Mouse (Mus musculus): ENCODE results near the gene Arhgef5. TPM values are rescaled to one million over a fixed set of nuclear protein-coding genes. Genes with fewer than 3 reads are reported as not detected.

Gene Arhgef5
- polyA plus RNA-seq, 2 experiments: 1.3 to 2.3 TPM

DNA sequence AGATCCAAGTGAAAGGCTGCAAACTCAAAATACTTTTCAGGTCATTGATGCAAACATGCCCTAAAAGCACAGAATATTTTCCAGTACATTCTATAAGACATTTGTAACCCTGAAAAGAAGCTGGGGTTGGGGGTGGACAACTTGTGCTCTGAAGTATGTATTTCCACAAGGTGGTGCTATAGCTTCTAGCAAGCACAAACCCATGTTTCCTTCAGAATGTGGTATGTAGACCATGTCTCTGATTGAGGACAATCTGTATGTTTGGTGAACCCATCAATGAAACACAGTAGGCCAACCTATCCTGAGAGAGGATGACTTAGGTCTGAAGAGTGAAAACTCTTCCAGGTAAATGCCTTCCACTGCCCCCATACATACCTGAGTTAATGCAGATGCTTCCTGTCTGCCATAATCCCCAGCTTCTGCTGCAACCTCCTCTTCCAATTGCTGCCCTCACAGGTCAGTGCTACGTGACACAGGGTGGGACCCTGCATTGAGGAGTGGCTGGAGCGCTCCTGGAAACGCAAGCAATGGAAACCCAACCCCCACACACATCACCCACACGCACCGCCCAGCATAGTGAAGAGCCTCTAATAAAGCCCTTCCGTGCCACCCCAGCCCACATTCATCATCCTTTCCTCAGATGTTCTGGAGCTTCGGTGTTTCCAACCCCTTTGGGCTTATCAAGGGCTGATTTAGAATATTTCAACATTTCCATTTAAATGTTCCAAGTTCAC is 11.0 kb upstream of the Arhgef5 start:
- H3K27me3 ChIP-seq (ENCODE audit: control insufficient read depth, insufficient read depth, low read length): no peaks in the 10 kb centered on the region
- H3K4me1 ChIP-seq (replicated peaks; ENCODE audit: control insufficient read depth in 2 of 2, insufficient read depth in 2 of 2, low read length in 1 of 2): no peaks in the 10 kb centered on the region
- no peaks in the 10 kb centered on the region for H3K9me3 ChIP-seq (ENCODE audit: control insufficient read depth, low read length)
- no peaks in the 10 kb centered on the region for H3K36me3 ChIP-seq (replicated peaks; ENCODE audit: control insufficient read depth, insufficient read depth, low read depth)
- H3K27ac ChIP-seq: no peak overlapping the region
- DNase-seq (ENCODE audit: low read depth in 3 of 3, low spot score in 3 of 3) (no peak), ATAC-seq (ENCODE audit: insufficient read depth) (no peak)
- no peak overlapping the region for H3K4me2 ChIP-seq (ENCODE audit: low read depth)
- no peak for TF ChIP-seq EP300 (IDR thresholded peaks at IDR 0.05; ENCODE audit: low read depth)
- TF ChIP-seq CTCF (IDR thresholded peaks at IDR 0.05; ENCODE audit: low read depth): peak; percentile 41; the same call in 1 of the 2 replicates
- no peak overlapping the region for H3K4me3 ChIP-seq (ENCODE audit: insufficient read depth in 1 of 2, low read depth in 2 of 2, low read length in 2 of 2)
- 50% methylated on average over 7 of the region's 7 CpGs for WGBS (ENCODE audit: insufficient replicate concordance)
- no peak overlapping the region for H3K9ac ChIP-seq (replicated peaks)

DNA sequence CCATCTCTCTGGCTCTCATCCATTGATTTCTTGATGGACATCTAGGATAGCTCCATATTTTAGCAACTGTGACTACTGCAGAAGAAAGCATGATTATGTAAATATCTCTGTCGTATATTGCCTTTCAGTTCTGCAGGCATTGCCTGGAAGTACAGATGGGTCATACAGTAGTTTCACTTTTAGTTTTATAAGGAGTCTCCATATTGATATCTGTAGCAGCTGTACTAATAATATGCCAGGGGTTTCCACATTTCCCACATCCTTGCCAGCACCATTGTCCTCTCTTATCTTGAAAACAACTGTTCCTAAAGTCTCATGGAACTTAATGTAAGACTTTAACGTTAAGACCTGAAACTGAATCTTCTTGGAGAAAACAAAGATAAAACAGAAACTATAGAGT is 4.6 kb upstream of the Arhgef5 start:
- Histone ChIP-seq H3K4me1 (replicated peaks; ENCODE audit: control insufficient read depth in 2 of 2, insufficient read depth in 2 of 2, low read length in 1 of 2) (no peaks in the 10 kb centered on the region), H3K9me3 (ENCODE audit: control insufficient read depth, low read length) (no peaks in the 10 kb centered on the region), H3K4me3 (ENCODE audit: insufficient read depth in 1 of 2, low read depth in 2 of 2, low read length in 2 of 2) (no peak overlapping the region), H3K4me2 (ENCODE audit: low read depth) (no peak overlapping the region), H3K9ac (replicated peaks) (no peak overlapping the region), H3K27me3 (ENCODE audit: control insufficient read depth, insufficient read depth, low read length) (peaks cover 4% of the 10 kb centered on the region), H3K36me3 (replicated peaks; ENCODE audit: control insufficient read depth, insufficient read depth, low read depth) (no peaks in the 10 kb centered on the region), H3K27ac (no peak overlapping the region)
- no peak for ATAC-seq (ENCODE audit: insufficient read depth)
- 34% methylated on average over 2 of the region's 2 CpGs for WGBS (ENCODE audit: insufficient replicate concordance)
- no peak for TF ChIP-seq EP300 (IDR thresholded peaks at IDR 0.05; ENCODE audit: low read depth)
- TF ChIP-seq CTCF (IDR thresholded peaks at IDR 0.05; ENCODE audit: low read depth): no peak
- DNase-seq (ENCODE audit: low read depth in 3 of 3, low spot score in 3 of 3): no peak

DNA sequence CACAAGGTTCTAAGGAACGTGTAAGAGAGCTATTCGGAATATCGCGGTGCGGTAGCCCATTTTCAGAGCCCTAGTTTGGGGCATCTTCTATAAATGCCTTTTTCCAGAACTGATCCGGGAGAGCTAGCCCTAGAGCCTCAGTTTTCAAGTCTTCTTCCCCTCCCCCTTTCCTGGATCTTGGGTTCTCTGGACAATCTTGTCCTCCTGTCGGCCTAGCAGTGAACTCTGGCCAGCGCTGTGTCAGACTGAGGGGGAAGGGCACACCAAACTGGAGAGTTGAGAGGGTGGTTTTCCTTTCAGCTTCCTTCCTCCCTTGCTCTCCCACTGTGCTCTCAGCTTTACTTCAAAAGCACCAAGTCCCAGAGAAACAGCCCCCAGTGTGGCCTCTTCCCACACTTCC is 974 bp downstream of the Arhgef5 start:
- Histone ChIP-seq H3K4me3 (ENCODE audit: insufficient read depth in 1 of 2, low read depth in 2 of 2, low read length in 2 of 2) (peak overlapping the region; percentile 52 to 59), H3K27ac (no peak overlapping the region), H3K27me3 (ENCODE audit: control insufficient read depth, insufficient read depth, low read length) (peaks cover 5% of the 10 kb centered on the region), H3K4me1 (replicated peaks; ENCODE audit: control insufficient read depth in 2 of 2, insufficient read depth in 2 of 2, low read length in 1 of 2) (peaks cover 0 to 9% of the 10 kb centered on the region in 2 experiments; a peak in 2 of 4 replicates), H3K36me3 (replicated peaks; ENCODE audit: control insufficient read depth, insufficient read depth, low read depth) (no peaks in the 10 kb centered on the region), H3K9me3 (ENCODE audit: control insufficient read depth, low read length) (no peaks in the 10 kb centered on the region), H3K9ac (replicated peaks) (no peak overlapping the region), H3K4me2 (ENCODE audit: low read depth) (peak overlapping the region; percentile 50)
- peak; percentile 49; the same call in 1 of the 2 replicates for ATAC-seq (ENCODE audit: insufficient read depth)
- no peak for DNase-seq (ENCODE audit: low read depth in 3 of 3, low spot score in 3 of 3)
- 3% methylated on average over 8 of the region's 8 CpGs for WGBS (ENCODE audit: insufficient replicate concordance)
- no peak for TF ChIP-seq EP300 (IDR thresholded peaks at IDR 0.05; ENCODE audit: low read depth)
- no peak for TF ChIP-seq CTCF (IDR thresholded peaks at IDR 0.05; ENCODE audit: low read depth)

DNA sequence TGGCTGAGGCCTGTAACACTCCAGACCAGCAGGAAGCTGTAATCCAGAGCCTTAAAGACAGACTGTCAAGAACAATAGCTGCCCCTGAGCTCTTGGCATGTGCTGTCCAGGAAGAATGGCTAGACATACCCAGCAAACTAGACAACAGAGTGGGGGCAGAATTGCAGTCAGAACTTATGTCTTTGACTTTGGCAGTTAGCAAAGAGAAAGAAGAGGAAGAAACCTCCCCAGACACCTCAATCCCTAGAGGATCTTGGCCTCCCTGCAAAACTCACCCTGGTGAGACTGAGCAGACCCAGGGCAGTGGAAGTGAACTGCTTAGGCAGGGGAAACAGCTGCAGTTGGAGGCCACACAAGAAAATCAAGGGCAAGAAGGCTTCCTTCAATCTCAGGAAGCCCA is 7.2 kb downstream of the Arhgef5 start:
- Histone ChIP-seq H3K36me3 (replicated peaks; ENCODE audit: control insufficient read depth, insufficient read depth, low read depth) (no peaks in the 10 kb centered on the region), H3K27ac (no peak overlapping the region), H3K4me3 (ENCODE audit: insufficient read depth in 1 of 2, low read depth in 2 of 2, low read length in 2 of 2) (no peak overlapping the region), H3K9me3 (ENCODE audit: control insufficient read depth, low read length) (no peaks in the 10 kb centered on the region), H3K4me1 (replicated peaks; ENCODE audit: control insufficient read depth in 2 of 2, insufficient read depth in 2 of 2, low read length in 1 of 2) (no peaks in the 10 kb centered on the region), H3K9ac (replicated peaks) (no peak overlapping the region), H3K4me2 (ENCODE audit: low read depth) (no peak overlapping the region), H3K27me3 (ENCODE audit: control insufficient read depth, insufficient read depth, low read length) (no peaks in the 10 kb centered on the region)
- TF ChIP-seq EP300 (IDR thresholded peaks at IDR 0.05; ENCODE audit: low read depth): no peak
- TF ChIP-seq CTCF (IDR thresholded peaks at IDR 0.05; ENCODE audit: low read depth): no peak
- ATAC-seq (ENCODE audit: insufficient read depth) (no peak), DNase-seq (ENCODE audit: low read depth in 3 of 3, low spot score in 3 of 3) (no peak)

DNA sequence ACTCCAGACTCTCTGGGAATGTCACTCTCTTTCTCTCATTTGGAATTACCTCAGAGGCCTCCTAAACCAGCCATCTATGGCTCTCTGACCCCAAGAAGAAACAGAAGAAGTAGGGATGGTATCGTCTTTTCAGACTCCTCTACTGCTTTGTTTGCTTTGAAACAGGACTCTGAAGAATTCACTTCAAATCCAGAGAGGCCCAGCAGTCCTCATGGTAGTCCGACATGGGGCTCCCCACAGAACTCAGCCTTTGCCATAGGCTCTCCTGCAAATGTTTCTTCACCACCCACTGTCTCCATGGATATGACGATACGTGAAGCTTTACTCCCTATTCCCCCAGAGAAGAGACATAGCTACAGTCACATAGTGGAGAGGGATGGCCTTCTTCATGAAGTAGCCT is 8.7 kb downstream of the Arhgef5 start:
- 62% methylated on average over 4 of the region's 4 CpGs for WGBS (ENCODE audit: insufficient replicate concordance)
- Histone ChIP-seq H3K4me3 (ENCODE audit: insufficient read depth in 1 of 2, low read depth in 2 of 2, low read length in 2 of 2) (no peak overlapping the region), H3K36me3 (replicated peaks; ENCODE audit: control insufficient read depth, insufficient read depth, low read depth) (no peaks in the 10 kb centered on the region), H3K9me3 (ENCODE audit: control insufficient read depth, low read length) (no peaks in the 10 kb centered on the region), H3K4me2 (ENCODE audit: low read depth) (no peak overlapping the region), H3K27ac (no peak overlapping the region), H3K9ac (replicated peaks) (no peak overlapping the region), H3K27me3 (ENCODE audit: control insufficient read depth, insufficient read depth, low read length) (no peaks in the 10 kb centered on the region), H3K4me1 (replicated peaks; ENCODE audit: control insufficient read depth in 2 of 2, insufficient read depth in 2 of 2, low read length in 1 of 2) (no peaks in the 10 kb centered on the region)
- no peak for ATAC-seq (ENCODE audit: insufficient read depth)
- no peak for DNase-seq (ENCODE audit: low read depth in 3 of 3, low spot score in 3 of 3)
- TF ChIP-seq EP300 (IDR thresholded peaks at IDR 0.05; ENCODE audit: low read depth) (no peak), CTCF (IDR thresholded peaks at IDR 0.05; ENCODE audit: low read depth) (no peak)

Measured in liver, embryonic 14.5 days (tissue).